Comparison of ENCODE assay signal across 8 mouse cellular contexts in genomic region chr13:113616751-113617337, GRCm38 (mm10). TPM values are rescaled to one million over a fixed set of nuclear protein-coding genes. Genes with fewer than 3 reads are reported as not detected.
DNase-seq lines count a peak whose midpoint lies in the region; ATAC-seq and TF ChIP-seq lines count a peak whose summit lies in the region.

No protein-coding gene starts in this region.

- no peaks in the 10 kb centered on the region for H3K27me3 ChIP-seq in forebrain, embryonic 16.5 days (replicated peaks; ENCODE audit: control insufficient read depth, insufficient read depth, low read length)
- no peaks in the 10 kb centered on the region for H3K27me3 ChIP-seq in kidney, embryonic 16.5 days (ENCODE audit: insufficient read depth, low read length)

- no peak for ATAC-seq in forebrain, embryonic 16.5 days
- ATAC-seq in kidney, embryonic 16.5 days (ENCODE audit: low FRiP score, low TSS enrichment), result no peak
- ATAC-seq in erythroid progenitor cell, adult 5-6 weeks (replicated peaks; ENCODE audit: low FRiP score, poor library complexity, severe bottlenecking), result no peak

- peak overlapping the region; percentile 91 for H3K4me2 ChIP-seq in forebrain, embryonic 16.5 days (ENCODE audit: low read length)
- peak overlapping the region; percentile 89 for H3K4me2 ChIP-seq in kidney, embryonic 16.5 days (replicated peaks; ENCODE audit: low read depth, low read length)

- peaks cover 13% of the 10 kb centered on the region; the same call in 1 of the 2 replicates for H3K36me3 ChIP-seq in ES-E14 (ENCODE audit: control insufficient read depth, insufficient read depth, low read length, poor library complexity, severe bottlenecking)
- H3K36me3 ChIP-seq in forebrain, embryonic 16.5 days (ENCODE audit: control insufficient read depth, insufficient read depth), result no peaks in the 10 kb centered on the region
- no peaks in the 10 kb centered on the region for H3K36me3 ChIP-seq in kidney, embryonic 16.5 days (ENCODE audit: insufficient read depth, low read length)

- in situ Hi-C loops in ES-E14 (cut with MboI; ENCODE audit: low sequenced_read_pairs in 2 of 2, unreplicated experiment in 2 of 2), result no loop called here

- H3K9me3 ChIP-seq in ES-E14 (ENCODE audit: control insufficient read depth, insufficient read depth, low read depth, low read length), result no peaks in the 10 kb centered on the region
- H3K9me3 ChIP-seq in forebrain, embryonic 16.5 days (ENCODE audit: control insufficient read depth, low read length), result no peaks in the 10 kb centered on the region
- no peaks in the 10 kb centered on the region for H3K9me3 ChIP-seq in kidney, embryonic 16.5 days (ENCODE audit: low read length)

- peaks cover 6 to 15% of the 10 kb centered on the region in 2 experiments for H3K4me1 ChIP-seq in ES-E14 (ENCODE audit: control insufficient read depth in 2 of 2, insufficient read depth in 2 of 2, low read length in 2 of 2, poor library complexity in 1 of 2)
- H3K4me1 ChIP-seq in forebrain, embryonic 16.5 days (replicated peaks; ENCODE audit: control insufficient read depth, insufficient read depth, low read length), result peaks cover 50% of the 10 kb centered on the region
- H3K4me1 ChIP-seq in kidney, embryonic 16.5 days (ENCODE audit: insufficient read depth, low read length), result peaks cover 58% of the 10 kb centered on the region

- H3K4me3 ChIP-seq in ES-E14 (ENCODE audit: insufficient read depth in 1 of 2, low read depth in 1 of 2, low read length in 2 of 2, poor library complexity in 1 of 2, severe bottlenecking in 1 of 2), result peak overlapping the region; percentile 74 to 83
- peak overlapping the region; percentile 66 for H3K4me3 ChIP-seq in forebrain, embryonic 16.5 days (replicated peaks; ENCODE audit: low read length)
- H3K4me3 ChIP-seq in kidney, embryonic 16.5 days (ENCODE audit: low read length), result peak overlapping the region; percentile 85

- H3K27ac ChIP-seq in ES-E14 (ENCODE audit: insufficient read depth, low read depth, low read length, poor library complexity, severe bottlenecking), result no peak overlapping the region
- H3K27ac ChIP-seq in forebrain, embryonic 16.5 days (ENCODE audit: low read length), result no peak overlapping the region
- peak overlapping the region; percentile 85 for H3K27ac ChIP-seq in kidney, embryonic 16.5 days (ENCODE audit: low read length)

- peak overlapping the region; percentile 87 for H3K9ac ChIP-seq in ES-E14 (ENCODE audit: insufficient read depth, low read depth, low read length, poor library complexity, severe bottlenecking)
- peak overlapping the region; percentile 80 for H3K9ac ChIP-seq in forebrain, embryonic 16.5 days (replicated peaks; ENCODE audit: low read depth, low read length)
- peak overlapping the region; percentile 96 for H3K9ac ChIP-seq in kidney, embryonic 16.5 days (replicated peaks; ENCODE audit: low read length)

- DNase-seq in gastrocnemius, adult 18-20 months (ENCODE audit: low spot score), result peak; percentile 20
- DNase-seq in gastrocnemius, postnatal 14 days, result no peak
- DNase-seq in ES-E14 (ENCODE audit: low read depth, low spot score), result no peak
- peak; percentile 29 for DNase-seq in naive thymus-derived CD4-positive, alpha-beta T cell, adult 2 months (ENCODE audit: low read depth)
- DNase-seq in left cerebral cortex, postnatal 25 days (ENCODE audit: low spot score in 2 of 2), result no peak

- intact Hi-C loops in gastrocnemius, postnatal 14 days (cut with DNase I; ENCODE audit: low total_unique reads), result loop anchor here (5.0 kb wide), 3 partner anchors 280 to 350 kb away; no protein-coding TSS in a partner anchor
- intact Hi-C loops in left cerebral cortex, postnatal 25 days (cut with DNase I), result loop anchor here (5.0 to 10.0 kb wide), 5 partner anchors 100 to 572 kb away; partner anchors contain the start of gene Gpx8

- WGBS in forebrain, embryonic 16.5 days, result 69% methylated on average over 24 of the region's 24 CpGs
- WGBS in kidney, embryonic 16.5 days, result 46% methylated on average over 24 of the region's 24 CpGs

TF ChIP-seq in ES-E14, 5 proteins besides CTCF, POLR2A, EP300 and RAD21:
- TF ChIP-seq CHD2 (IDR thresholded peaks at IDR 0.05; ENCODE audit: low read depth, low read length) (no peak), MAFK (IDR thresholded peaks at IDR 0.05; ENCODE audit: insufficient read depth, low read depth, low read length) (no peak), ZC3H11A (IDR thresholded peaks at IDR 0.05; ENCODE audit: borderline replicate concordance, low read depth, low read length) (no peak), ZNF384 (IDR thresholded peaks at IDR 0.05; ENCODE audit: low read depth, low read length) (no peak), HCFC1 (IDR thresholded peaks at IDR 0.05; ENCODE audit: borderline replicate concordance, insufficient read depth, low read length) (no peak)

RNA-seq across cellular contexts. Expression of gene Snx18, which starts 1.5 kb away (rescaled TPM):
- 10 to 100 TPM in 1 of 2 experiments, 1 to 10 TPM in 1; 9.2 to 11.3 TPM for total RNA-seq in gastrocnemius, adult 18-20 months (2021)
- total RNA-seq in gastrocnemius, postnatal 14 days (2021), result 10 to 100 TPM; 14.1 to 18.5 TPM
- 45.6 and 47.5 TPM in 2 replicates for total RNA-seq in ES-E14 (2012; rRNA removed)
- 8.4 and 10.9 TPM in 2 replicates for polyA plus RNA-seq in forebrain, embryonic 16.5 days (2015; fragmentation: Nextera tagmentation; extraction: Ambion mirVana)
- polyA plus RNA-seq in kidney, embryonic 16.5 days (2015; fragmentation: Nextera tagmentation; extraction: Ambion mirVana), result 24.6 and 27.2 TPM in 2 replicates
- 5.8 and 6.3 TPM in 2 replicates for total RNA-seq in erythroid progenitor cell, adult 5-6 weeks (2015; ENCODE audit: low replicate concordance)
- 5.7 and 8.2 TPM in 2 replicates for total RNA-seq in erythroid progenitor cell, adult 5-6 weeks (2017; ENCODE audit: low replicate concordance)
- 10 to 100 TPM; 21.4 to 25.7 TPM for total RNA-seq in left cerebral cortex, postnatal 25 days (2021)

RNA-seq across cellular contexts. Expression of gene Hspb3, which starts 46.6 kb away (rescaled TPM):
- 10 to 100 TPM; 47.7 to 56.6 TPM for total RNA-seq in gastrocnemius, adult 18-20 months (2021)
- 10 to 100 TPM; 58.1 to 83.0 TPM for total RNA-seq in gastrocnemius, postnatal 14 days (2021)
- 0.32 TPM in 1 of 2 replicates, not detected in the other for total RNA-seq in ES-E14 (2012; rRNA removed)
- polyA plus RNA-seq in forebrain, embryonic 16.5 days (2015; fragmentation: Nextera tagmentation; extraction: Ambion mirVana), result 1.1 and 1.4 TPM in 2 replicates
- 0.27 and 0.71 TPM in 2 replicates for polyA plus RNA-seq in kidney, embryonic 16.5 days (2015; fragmentation: Nextera tagmentation; extraction: Ambion mirVana)
- not detected in 2 replicates for total RNA-seq in erythroid progenitor cell, adult 5-6 weeks (2015; ENCODE audit: low replicate concordance)
- not detected in 2 replicates for total RNA-seq in erythroid progenitor cell, adult 5-6 weeks (2017; ENCODE audit: low replicate concordance)
- 1 to 10 TPM; 8.1 to 9.1 TPM for total RNA-seq in left cerebral cortex, postnatal 25 days (2021)

Comparison
In these comparisons a context has a peak if more than half of its experiments do, and no peak if none do; other contexts are left out.
1. DNase-seq: peak in gastrocnemius, adult 18-20 months (single experiment) and naive thymus-derived CD4-positive, alpha-beta T cell, adult 2 months (single experiment); none in gastrocnemius, postnatal 14 days (single experiment), ES-E14 (single experiment) and left cerebral cortex, postnatal 25 days (0 of 2).
2. RNA of gene Hspb3, which starts 46.6 kb away (total RNA-seq): 58.1 to 83.0 TPM in gastrocnemius, postnatal 14 days and 47.7 to 56.6 TPM in gastrocnemius, adult 18-20 months; 8.1 to 9.1 TPM in left cerebral cortex, postnatal 25 days, 0.32 TPM in ES-E14 and not detected in erythroid progenitor cell, adult 5-6 weeks; every median in the first group is over 4 times any median in the second.
3. Peak in every context shown above with its lines, with median percentiles within 50 percentile points of each other: H3K4me3 ChIP-seq and H3K9ac ChIP-seq.